Mouse (Mus musculus): ENCODE measurements around the gene Gm5849. TPM values are rescaled to one million over a fixed set of nuclear protein-coding genes. Genes with fewer than 3 reads are reported as not detected.

Gm5849 gene
- polyA plus RNA-seq (2014; fragmentation: Illumina TruSeq; extraction: RNeasy Lipid Tissue Mini Kit (QIAGEN cat#74804); ENCODE audit: low read depth, low replicate concordance): not detected

DNA sequence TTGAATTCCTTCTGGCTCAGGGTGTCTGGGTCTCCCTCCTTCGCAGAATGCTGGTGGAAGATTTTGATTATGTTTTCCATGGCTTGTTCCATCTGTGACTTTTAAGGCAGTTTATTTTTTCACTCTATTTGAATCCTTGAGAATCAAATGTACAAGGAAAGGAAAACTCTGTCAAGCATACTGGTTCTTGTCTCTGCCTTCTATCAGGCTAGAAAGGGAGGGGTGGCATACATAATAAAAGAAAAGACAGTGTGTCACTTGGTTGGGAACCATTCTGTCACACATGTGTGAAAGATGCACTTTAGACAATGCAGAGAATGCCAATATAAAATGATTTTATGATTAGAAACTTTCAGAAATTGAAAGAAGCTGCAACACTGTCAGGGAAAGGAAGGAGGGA, at the start of gene Gm5849:
Gm5849 (minus strand) TSS at position 101 of the 400 bp plus-strand sequence.

DNA sequence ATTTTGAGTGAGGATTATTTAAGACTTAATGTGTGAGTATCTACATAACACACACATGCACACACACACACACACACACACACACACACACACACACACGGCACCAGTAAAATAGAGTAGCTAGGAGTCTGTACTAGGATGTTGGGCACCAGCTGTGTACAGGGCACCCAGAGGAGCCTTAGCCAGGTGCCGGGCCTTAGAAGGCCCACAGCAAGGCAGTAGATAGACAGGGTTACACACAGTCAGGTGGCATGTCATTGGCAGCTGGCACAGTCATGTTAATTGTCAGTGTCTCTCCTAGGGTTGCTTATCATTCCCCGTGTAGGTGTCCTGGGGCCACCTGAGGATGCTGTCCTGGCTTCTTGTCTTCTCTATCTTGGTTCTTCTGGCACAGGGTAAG, 51.1 kb downstream of the Gm5849 start, which contains the start of gene Pglyrp4:
Pglyrp4 (plus strand) TSS at position 301 of the 400 bp plus-strand sequence.

Other genes with a start within 250 kb of the Gm5849 start
- gene S100a16, start 240.6 kb downstream of the Gm5849 start, polyA plus RNA-seq (2014; fragmentation: Illumina TruSeq; extraction: RNeasy Lipid Tissue Mini Kit (QIAGEN cat#74804); ENCODE audit: low read depth, low replicate concordance): 96.5 TPM
- not detected for gene S100a3, start 217.3 kb downstream of the Gm5849 start, polyA plus RNA-seq (2014; fragmentation: Illumina TruSeq; extraction: RNeasy Lipid Tissue Mini Kit (QIAGEN cat#74804); ENCODE audit: low read depth, low replicate concordance)
- gene S100a2, start 187.6 kb downstream of the Gm5849 start, polyA plus RNA-seq (2014; fragmentation: Illumina TruSeq; extraction: RNeasy Lipid Tissue Mini Kit (QIAGEN cat#74804); ENCODE audit: low read depth, low replicate concordance): not detected
- gene Gm42674, start 176.0 kb downstream of the Gm5849 start, polyA plus RNA-seq (2014; fragmentation: Illumina TruSeq; extraction: RNeasy Lipid Tissue Mini Kit (QIAGEN cat#74804); ENCODE audit: low read depth, low replicate concordance): not detected
- gene S100a4, start 174.1 kb downstream of the Gm5849 start, polyA plus RNA-seq (2014; fragmentation: Illumina TruSeq; extraction: RNeasy Lipid Tissue Mini Kit (QIAGEN cat#74804); ENCODE audit: low read depth, low replicate concordance): 13.6 TPM
- gene S100a5, start 169.4 kb downstream of the Gm5849 start, polyA plus RNA-seq (2014; fragmentation: Illumina TruSeq; extraction: RNeasy Lipid Tissue Mini Kit (QIAGEN cat#74804); ENCODE audit: low read depth, low replicate concordance): not detected
- gene S100a6, start 165.0 kb downstream of the Gm5849 start, polyA plus RNA-seq (2014; fragmentation: Illumina TruSeq; extraction: RNeasy Lipid Tissue Mini Kit (QIAGEN cat#74804); ENCODE audit: low read depth, low replicate concordance): 583 TPM
- 1.8 TPM for gene S100a7a, start 123.9 kb downstream of the Gm5849 start, polyA plus RNA-seq (2014; fragmentation: Illumina TruSeq; extraction: RNeasy Lipid Tissue Mini Kit (QIAGEN cat#74804); ENCODE audit: low read depth, low replicate concordance)
- gene S100a8, start 108.9 kb downstream of the Gm5849 start, polyA plus RNA-seq (2014; fragmentation: Illumina TruSeq; extraction: RNeasy Lipid Tissue Mini Kit (QIAGEN cat#74804); ENCODE audit: low read depth, low replicate concordance): 9.0 TPM
- 2.4 TPM for gene S100a9, start 82.2 kb downstream of the Gm5849 start, polyA plus RNA-seq (2014; fragmentation: Illumina TruSeq; extraction: RNeasy Lipid Tissue Mini Kit (QIAGEN cat#74804); ENCODE audit: low read depth, low replicate concordance)
- not detected for gene Pglyrp4, start 51.0 kb downstream of the Gm5849 start, polyA plus RNA-seq (2014; fragmentation: Illumina TruSeq; extraction: RNeasy Lipid Tissue Mini Kit (QIAGEN cat#74804); ENCODE audit: low read depth, low replicate concordance)

Data from sigmoid colon, adult 10 weeks (tissue).